ENCODE assay signal across 8 mouse cellular contexts in genomic region chr7:109614939-109615338, GRCm38 (mm10).
DNase-seq lines count a peak whose midpoint lies in the region; ATAC-seq and TF ChIP-seq lines count a peak whose summit lies in the region.
"Had no signal": no experiment of that assay in that cellular context is flagged by ENCODE, and none has a peak within 500 bp of the region (broad histone marks: within the 10 kb centered on the region; RNA-seq: fewer than 3 reads in every experiment).

No protein-coding gene starts in this region.

- no peaks in the 10 kb centered on the region for H3K36me3 ChIP-seq in embryonic facial prominence, embryonic 15.5 days
- no peaks in the 10 kb centered on the region for H3K36me3 ChIP-seq in hindbrain, embryonic 13.5 days
- H3K36me3 ChIP-seq in neural tube, embryonic 13.5 days: no peaks in the 10 kb centered on the region

- peak overlapping the region; percentile 90 for H3K27ac ChIP-seq in layer of hippocampus, adult 2 months
- peak overlapping the region; percentile 91 for H3K27ac ChIP-seq in embryonic facial prominence, embryonic 15.5 days (replicated peaks)
- H3K27ac ChIP-seq in hindbrain, embryonic 13.5 days: peak overlapping the region; percentile 82
- peak overlapping the region; percentile 88 for H3K27ac ChIP-seq in neural tube, embryonic 13.5 days (replicated peaks)

- H3K9me3 ChIP-seq in embryonic facial prominence, embryonic 15.5 days (replicated peaks): no peaks in the 10 kb centered on the region
- H3K9me3 ChIP-seq in hindbrain, embryonic 13.5 days: no peaks in the 10 kb centered on the region
- H3K9me3 ChIP-seq in neural tube, embryonic 13.5 days: no peaks in the 10 kb centered on the region

- H3K4me2 ChIP-seq in embryonic facial prominence, embryonic 15.5 days (replicated peaks): peak overlapping the region; percentile 57
- peak overlapping the region; percentile 60 for H3K4me2 ChIP-seq in hindbrain, embryonic 13.5 days
- H3K4me2 ChIP-seq in neural tube, embryonic 13.5 days: peak overlapping the region; percentile 57

- TF ChIP-seq CTCF in layer of hippocampus, adult 2 months (conservative IDR thresholded peaks at IDR 0.05): no peak

- H3K4me3 ChIP-seq in layer of hippocampus, adult 2 months: peak overlapping the region; percentile 51
- H3K4me3 ChIP-seq in embryonic facial prominence, embryonic 15.5 days (replicated peaks): peak overlapping the region; percentile 40
- peak overlapping the region; percentile 40 for H3K4me3 ChIP-seq in hindbrain, embryonic 13.5 days
- peak overlapping the region; percentile 40 for H3K4me3 ChIP-seq in neural tube, embryonic 13.5 days

- no peak overlapping the region for H3K9ac ChIP-seq in embryonic facial prominence, embryonic 15.5 days
- H3K9ac ChIP-seq in hindbrain, embryonic 13.5 days: peak overlapping the region; percentile 61
- H3K9ac ChIP-seq in neural tube, embryonic 13.5 days: peak overlapping the region; percentile 62

- peaks cover 63% of the 10 kb centered on the region for H3K4me1 ChIP-seq in embryonic facial prominence, embryonic 15.5 days
- H3K4me1 ChIP-seq in hindbrain, embryonic 13.5 days (replicated peaks): peaks cover 55% of the 10 kb centered on the region
- peaks cover 75% of the 10 kb centered on the region for H3K4me1 ChIP-seq in neural tube, embryonic 13.5 days (replicated peaks)

- ATAC-seq in embryonic facial prominence, embryonic 15.5 days (ENCODE audit: insufficient number of reproducible peaks, low FRiP score, low TSS enrichment, low read depth): no peak
- no peak for ATAC-seq in hindbrain, embryonic 13.5 days (ENCODE audit: low FRiP score)
- ATAC-seq in neural tube, embryonic 13.5 days (ENCODE audit: low read depth): no peak

- WGBS in embryonic facial prominence, embryonic 15.5 days: 37% methylated on average over 4 of the region's 4 CpGs
- WGBS in hindbrain, embryonic 13.5 days: 11% methylated on average over 4 of the region's 4 CpGs
- WGBS in neural tube, embryonic 13.5 days: 9% methylated on average over 4 of the region's 4 CpGs

- no peak for DNase-seq in layer of hippocampus, adult 2 months (ENCODE audit: low spot score in 2 of 2)
- DNase-seq in layer of hippocampus, adult 9-11 months: no peak
- no peak for DNase-seq in gastrocnemius, postnatal 25 days
- DNase-seq in gastrocnemius, adult 18-20 months (ENCODE audit: low spot score): no peak
- DNase-seq: kidney, postnatal 36 days had no signal

- H3K27me3 ChIP-seq in embryonic facial prominence, embryonic 15.5 days: no peaks in the 10 kb centered on the region
- no peaks in the 10 kb centered on the region for H3K27me3 ChIP-seq in hindbrain, embryonic 13.5 days
- H3K27me3 ChIP-seq in neural tube, embryonic 13.5 days: no peaks in the 10 kb centered on the region
